Mouse (Mus musculus): ENCODE data around the gene Olfr92.

GRCm38 (mm10) chr17:37161394-37161793 lies 41.5 kb upstream of the Olfr92 start, which contains the start of gene Olfr93:
- TF ChIP-seq POLR2A (IDR thresholded peaks at IDR 0.05; ENCODE audit: control insufficient read depth in 1 of 2, insufficient read depth in 1 of 2, low read depth in 1 of 2, low read length in 2 of 2, poor library complexity in 1 of 2) (no peak), MEF2A (IDR thresholded peaks at IDR 0.05; ENCODE audit: extremely low read depth, insufficient replicate concordance, low read depth, low read length, poor library complexity, severe bottlenecking) (no peak), RCOR1 (IDR thresholded peaks at IDR 0.05; ENCODE audit: low read depth, low read length) (no peak), CTCF (IDR thresholded peaks at IDR 0.05 in 2 of 3, conservative IDR thresholded peaks at IDR 0.05 in 1 of 3; ENCODE audit: control insufficient read depth in 1 of 3, insufficient read depth in 1 of 3, low read depth in 2 of 3, low read length in 3 of 3, poor library complexity in 1 of 3, severe bottlenecking in 1 of 3) (no peak), ZNF384 (IDR thresholded peaks at IDR 0.05; ENCODE audit: low read depth, low read length) (no peak), JUND (IDR thresholded peaks at IDR 0.05; ENCODE audit: low read depth, low read length) (no peak)
